Mouse (Mus musculus) stomach, embryonic 16.5 days (tissue): ENCODE data around the gene Klf13. TPM values are rescaled to one million over a fixed set of nuclear protein-coding genes. Genes with fewer than 3 reads are reported as not detected.
A peak's percentile ranks its signal among the peaks of the same experiment; 100 is the strongest.

Source experiments
- ATAC-seq: fragments of 200-750 bp; cut with Nextera tagmentation; 2 replicates; pipeline ENCODE4 v1.8.0; 2017; ENCODE audit warnings: moderate number of reproducible peaks, moderate TSS enrichment; ENCODE audit not compliant: insufficient read depth, low FRiP score
- H3K27ac ChIP-seq: fragments of 300-500 bp; sonication (generic); 2 replicates; pipeline ENCODE4 v1.5.1; 2014; ENCODE audit warnings: low read length
- H3K27me3 ChIP-seq: fragments of 300-500 bp; sonication (generic); 2 replicates; pipeline ENCODE4 v1.6.1; 2014; ENCODE audit warnings: low read length, control low read depth, mixed read lengths; ENCODE audit not compliant: control insufficient read depth, insufficient read depth
- H3K36me3 ChIP-seq: fragments of 300-500 bp; sonication (generic); 2 replicates; pipeline ENCODE4 v1.6.1; 2014; ENCODE audit warnings: low read length; ENCODE audit not compliant: control insufficient read depth, insufficient read depth
- H3K4me1 ChIP-seq: fragments of 300-500 bp; sonication (generic); 2 replicates; pipeline ENCODE4 v1.6.1; 2014; ENCODE audit warnings: low read length, control low read depth, mixed read lengths; ENCODE audit not compliant: control insufficient read depth, insufficient read depth
- H3K4me2 ChIP-seq: fragments of 300-500 bp; sonication (generic); 2 replicates; pipeline ENCODE4 v1.6.1; 2014; ENCODE audit warnings: low read depth, low read length, mixed read lengths
- H3K4me3 ChIP-seq: fragments of 300-500 bp; sonication (generic); replicated peaks from 2 replicates; pipeline ENCODE4 v1.5.1; 2014; ENCODE audit warnings: mild to moderate bottlenecking, low read length
- H3K9ac ChIP-seq: fragments of 300-500 bp; sonication (generic); 2 replicates; pipeline ENCODE4 v1.6.1; 2014; ENCODE audit warnings: low read length
- H3K9me3 ChIP-seq: fragments of 300-500 bp; sonication (generic); replicated peaks from 2 replicates; pipeline ENCODE4 v1.6.1; 2016; ENCODE audit warnings: low read length, control low read depth; ENCODE audit not compliant: control insufficient read depth
- WGBS: fragments of 180-500 bp; shearing (Covaris S2); extraction: QIAGEN DNeasy Blood & Tissue Kit; methylation state at CpG from one replicate; pipeline ENCODE4 v1.1.7; 2014; 5-methylcytosine and 5-hydroxymethylcytosine counted together
- polyA plus RNA-seq: library from polyadenylated mRNA; unstranded; fragments of >200 nt; fragmentation: Nextera tagmentation; extraction: Ambion mirVana; gene quantifications from 2 replicates; pipeline ENCODE4 v1.2.1, GENCODE M21; 2015

Gene Klf13
- polyA plus RNA-seq, 1 experiment from 2014 or later, result 30.8 TPM

GRCm38 (mm10) chr7:63922975-63923374 is 15.7 kb downstream of the Klf13 start:
- Histone ChIP-seq H3K4me3 (no peak overlapping the region), H3K9ac (no peak overlapping the region), H3K9me3 (no peaks in the 10 kb centered on the region), H3K4me1 (peaks cover 57% of the 10 kb centered on the region), H3K27me3 (no peaks in the 10 kb centered on the region), H3K36me3 (no peaks in the 10 kb centered on the region), H3K27ac (no peak overlapping the region), H3K4me2 (no peak overlapping the region)
- no peak for ATAC-seq
- WGBS, result 69% methylated on average over 1 of the region's 1 CpGs

GRCm38 (mm10) chr7:63922571-63922970 is 16.1 kb downstream of the Klf13 start:
- H3K9me3 ChIP-seq, result no peaks in the 10 kb centered on the region
- H3K4me1 ChIP-seq, result peaks cover 61% of the 10 kb centered on the region
- ATAC-seq, result no peak
- no peak overlapping the region for H3K4me2 ChIP-seq
- H3K27me3 ChIP-seq, result no peaks in the 10 kb centered on the region
- no peaks in the 10 kb centered on the region for H3K36me3 ChIP-seq
- 50% methylated on average over 2 of the region's 2 CpGs for WGBS
- no peak overlapping the region for H3K9ac ChIP-seq
- no peak overlapping the region for H3K27ac ChIP-seq
- no peak overlapping the region for H3K4me3 ChIP-seq

- WGBS, result 58% methylated on average over 8 of the region's 8 CpGs
- no peaks in the 10 kb centered on the region for H3K9me3 ChIP-seq
- H3K4me1 ChIP-seq, result peaks cover 58% of the 10 kb centered on the region
These were observed 16.7 kb downstream of the Klf13 start for GRCm38 (mm10) chr7:63921909-63922562.

DNA sequence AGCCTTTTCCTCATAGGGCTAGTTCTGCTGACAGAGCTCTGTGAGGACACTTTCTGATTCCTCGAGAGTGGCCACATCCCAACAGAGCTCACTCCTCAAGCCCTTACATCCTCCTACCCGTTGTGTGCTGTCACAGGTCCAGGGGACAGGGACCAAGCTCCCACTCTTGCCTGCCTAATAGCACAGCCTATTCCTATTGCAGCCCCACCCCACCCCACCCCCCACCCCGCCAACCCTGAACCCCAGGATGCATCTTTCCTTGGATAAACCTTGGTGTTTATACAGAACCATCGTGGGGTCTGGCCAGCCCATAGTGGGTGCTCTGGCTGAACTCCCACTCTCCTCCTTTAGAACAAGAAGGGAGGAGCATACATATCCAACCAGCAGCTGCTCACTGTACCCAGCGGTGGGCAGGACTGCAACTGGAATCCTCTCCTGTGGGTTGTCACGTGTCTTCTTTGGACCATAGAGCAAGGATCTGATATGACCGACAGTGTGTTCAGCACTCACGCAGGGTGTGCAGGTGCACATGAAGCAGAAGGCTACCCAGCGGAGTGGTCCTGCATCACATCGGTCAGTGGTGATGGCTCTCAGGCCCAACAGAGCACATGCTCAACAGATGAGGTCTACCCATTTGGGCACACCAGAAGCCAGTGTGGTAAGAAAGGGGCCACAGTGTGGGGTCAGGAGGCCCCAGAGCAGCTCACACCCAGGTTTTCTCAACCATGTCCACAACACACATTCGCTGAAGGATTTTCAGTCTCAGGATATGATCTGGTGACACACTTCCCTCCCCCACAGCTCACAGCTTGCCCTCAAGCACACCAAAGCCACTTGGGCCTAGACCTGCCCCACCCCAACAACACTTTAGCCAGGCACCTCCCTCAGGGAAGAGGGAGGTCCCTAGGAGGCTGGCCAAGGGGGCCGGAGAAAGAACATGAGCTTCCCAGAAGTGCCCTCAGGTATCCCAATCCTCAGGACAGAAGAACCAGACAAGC is 19.6 kb downstream of the Klf13 start:
- peaks cover 40% of the 10 kb centered on the region for H3K4me1 ChIP-seq
- no peak for ATAC-seq

More at GRCm38 (mm10) chr7:63921909-63922562, 16.7 kb downstream of the Klf13 start:
- ATAC-seq, result no peak
- Histone ChIP-seq H3K27ac (no peak overlapping the region), H3K9ac (no peak overlapping the region), H3K27me3 (no peaks in the 10 kb centered on the region), H3K4me2 (no peak overlapping the region), H3K4me3 (no peak overlapping the region), H3K36me3 (no peaks in the 10 kb centered on the region)

GRCm38 (mm10) chr7:63917693-63918092 is 21.0 kb downstream of the Klf13 start:
- Histone ChIP-seq H3K9me3 (no peaks in the 10 kb centered on the region), H3K27ac (no peak overlapping the region), H3K4me1 (peaks cover 44% of the 10 kb centered on the region), H3K27me3 (no peaks in the 10 kb centered on the region), H3K36me3 (no peaks in the 10 kb centered on the region), H3K4me2 (no peak overlapping the region), H3K9ac (no peak overlapping the region), H3K4me3 (no peak overlapping the region)
- 53% methylated on average over 6 of the region's 6 CpGs for WGBS
- ATAC-seq, result 0 out of 2 replicates have a peak, but pooled peaks have one; percentile 21

More for the DNA sequence above, 19.6 kb downstream of the Klf13 start:
- H3K36me3 ChIP-seq, result no peaks in the 10 kb centered on the region
- no peak overlapping the region for H3K4me2 ChIP-seq
- 79% methylated on average over 12 of the region's 12 CpGs for WGBS
- no peaks in the 10 kb centered on the region for H3K9me3 ChIP-seq
- no peak overlapping the region for H3K27ac ChIP-seq
- no peak overlapping the region for H3K4me3 ChIP-seq
- no peaks in the 10 kb centered on the region for H3K27me3 ChIP-seq
- no peak overlapping the region for H3K9ac ChIP-seq

DNA sequence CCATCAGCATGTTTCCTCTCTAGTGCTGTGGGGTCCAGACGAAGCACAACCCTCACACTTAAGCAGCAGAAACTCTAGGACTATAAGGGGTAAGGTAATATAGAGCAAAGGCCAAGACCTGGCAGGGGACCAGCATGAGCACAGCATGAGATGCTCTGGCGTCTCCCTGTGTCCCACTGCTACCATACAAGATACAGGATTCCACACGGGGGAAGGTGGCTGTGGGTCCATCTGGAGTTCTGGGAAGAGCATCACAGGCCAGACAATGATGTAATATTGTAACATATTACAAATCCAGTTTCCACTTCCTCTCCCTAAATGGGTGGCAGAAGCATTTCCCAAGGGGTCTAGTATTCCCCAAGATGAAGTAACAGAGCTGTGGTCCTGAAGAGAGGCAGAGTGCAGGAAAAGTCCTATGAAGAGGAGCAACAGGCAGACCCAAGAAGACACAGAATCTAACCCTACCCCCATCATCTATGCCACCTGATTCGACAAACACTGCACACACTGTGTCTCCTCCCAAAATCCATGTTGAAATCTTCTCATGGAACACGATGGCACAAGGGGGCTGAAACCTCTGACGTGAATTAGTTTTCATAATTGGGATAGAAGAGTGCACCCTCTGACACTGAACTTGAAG is 22.3 kb downstream of the Klf13 start, which contains the start of gene E030018B13Rik:
E030018B13Rik (plus strand) TSS at position 590 of the 640 bp plus-strand sequence.
- Histone ChIP-seq H3K27ac (no peak within 1 kb of the TSS), H3K4me2 (no peak within 1 kb of the TSS), H3K4me3 (no peak within 1 kb of the TSS), H3K27me3 (no peaks in the 10 kb centered on the region), H3K4me1 (peaks cover 52% of the 10 kb centered on the region), H3K36me3 (no peaks in the 10 kb centered on the region), H3K9ac (no peak within 1 kb of the TSS), H3K9me3 (no peaks in the 10 kb centered on the region)
- 85% methylated on average over 6 of the region's 6 CpGs for WGBS
- ATAC-seq, result no peak

DNA sequence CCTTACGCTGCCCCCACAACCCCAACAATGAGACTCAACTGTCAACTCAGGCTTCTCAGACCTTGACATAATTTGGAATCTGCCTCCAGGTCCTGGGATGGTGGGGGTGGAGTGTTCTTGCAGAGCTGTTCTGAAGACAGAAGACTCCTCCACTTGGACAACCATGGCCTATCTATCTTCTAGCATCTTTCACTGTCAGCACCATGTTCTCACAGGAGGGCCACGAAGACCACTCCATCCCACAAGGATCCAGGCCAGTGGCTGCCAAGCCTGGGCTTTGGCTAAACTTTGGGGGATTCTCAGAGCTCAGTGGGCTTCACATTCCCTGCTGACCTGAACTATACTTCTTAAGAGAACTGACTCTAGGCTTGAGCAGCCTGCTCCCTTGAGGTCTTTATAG is 23.8 kb downstream of the Klf13 start:
- no peaks in the 10 kb centered on the region for H3K27me3 ChIP-seq
- H3K9me3 ChIP-seq, result no peaks in the 10 kb centered on the region
- no peaks in the 10 kb centered on the region for H3K36me3 ChIP-seq
- H3K4me3 ChIP-seq, result no peak overlapping the region
- peaks cover 56% of the 10 kb centered on the region for H3K4me1 ChIP-seq
- peak overlapping the region; percentile 36; the same call in 1 of the 2 replicates for H3K27ac ChIP-seq
- no peak overlapping the region for H3K9ac ChIP-seq
- H3K4me2 ChIP-seq, result no peak overlapping the region
- no peak for ATAC-seq
- 95% methylated on average over 2 of the region's 2 CpGs for WGBS

- ATAC-seq, result no peak
- 54% methylated on average over 10 of the region's 10 CpGs for WGBS
- Histone ChIP-seq H3K9me3 (no peaks in the 10 kb centered on the region), H3K4me1 (peaks cover 51% of the 10 kb centered on the region), H3K4me3 (no peak overlapping the region), H3K36me3 (no peaks in the 10 kb centered on the region), H3K27me3 (no peaks in the 10 kb centered on the region), H3K9ac (no peak overlapping the region), H3K4me2 (no peak overlapping the region), H3K27ac (peak overlapping the region; percentile 36)
These were observed 24.7 kb downstream of the Klf13 start for GRCm38 (mm10) chr7:63913724-63914692.
